Mouse (Mus musculus) brain, embryonic 14.5 days (tissue): ENCODE data around the gene Bend3.

Experiments used
- CTCF ChIP-seq: fragments of 200-500 bp; IDR thresholded peaks from 2 replicates; pipeline ENCODE4 v1.5.1; 2012; ENCODE audit warnings: inconsistent platforms, mild to moderate bottlenecking, moderate library complexity, borderline replicate concordance; ENCODE audit not compliant: insufficient read depth, insufficient read length; ENCODE audit errors: extremely low read depth
- POLR2A ChIP-seq: fragments of 200-500 bp; IDR thresholded peaks from 2 replicates; pipeline ENCODE4 v1.6.1; 2012; ENCODE audit warnings: mild to moderate bottlenecking, inconsistent platforms, borderline replicate concordance; ENCODE audit not compliant: poor library complexity, insufficient read depth, insufficient read length, severe bottlenecking; ENCODE audit errors: extremely low read depth

GRCm38 (mm10) chr10:43448656-43449055 lies 30.0 kb upstream of the Bend3 start:
- TF ChIP-seq CTCF (no peak), POLR2A (no peak)
